Mouse (Mus musculus) erythroblast, embryonic 14.5 days (primary cell): ENCODE measurements around the gene Rab7b. TPM values are rescaled to one million over a fixed set of nuclear protein-coding genes. Genes with fewer than 3 reads are reported as not detected.

Experiments
- H3K27me3 ChIP-seq: 2 replicates; pipeline ENCODE4 v1.6.1; 2012; ENCODE audit warnings: inconsistent platforms; ENCODE audit not compliant: control insufficient read depth
- H3K36me3 ChIP-seq: 2 replicates; pipeline ENCODE4 v1.6.1; 2012; ENCODE audit warnings: mild to moderate bottlenecking, inconsistent platforms; ENCODE audit not compliant: control insufficient read depth
- H3K4me1 ChIP-seq: 2 replicates; pipeline ENCODE4 v1.6.1; 2012; ENCODE audit warnings: inconsistent platforms; ENCODE audit not compliant: control insufficient read depth
- H3K4me3 ChIP-seq: replicated peaks from 2 replicates; pipeline ENCODE3; 2012; ENCODE audit warnings: moderate library complexity, mild to moderate bottlenecking, inconsistent platforms
- H3K9me3 ChIP-seq: 2 replicates; pipeline ENCODE4 v1.6.1; 2012; ENCODE audit warnings: low read length, inconsistent platforms, mixed read lengths; ENCODE audit not compliant: control insufficient read depth
- GATA1 ChIP-seq: IDR thresholded peaks from 2 replicates; pipeline ENCODE4 v1.6.1; 2012; ENCODE audit warnings: low read length, inconsistent platforms, mixed read lengths
- TAL1 ChIP-seq: IDR thresholded peaks from 3 replicates; pipeline ENCODE4 v1.6.1; 2012; ENCODE audit warnings: low read length, inconsistent platforms, mixed read lengths
- polyA plus RNA-seq: library from polyadenylated mRNA; stranded (reverse); fragments of >175 nt; gene quantifications from 2 replicates; pipeline ENCODE4 v1.2.3, GENCODE M21; 2012

Rab7b gene
- polyA plus RNA-seq, 1 experiment = not detected

GRCm38 (mm10) chr1:131758796-131759195 is 70.3 kb downstream of the Rab7b start:
- peaks cover 5% of the 10 kb centered on the region for H3K4me1 ChIP-seq
- H3K27me3 ChIP-seq = no peaks in the 10 kb centered on the region
- H3K9me3 ChIP-seq = no peaks in the 10 kb centered on the region

GRCm38 (mm10) chr1:131759667-131760427 is 71.4 kb downstream of the Rab7b start:
- no peaks in the 10 kb centered on the region for H3K36me3 ChIP-seq
- no peaks in the 10 kb centered on the region for H3K27me3 ChIP-seq
- no peaks in the 10 kb centered on the region for H3K9me3 ChIP-seq
- TF ChIP-seq GATA1 (no peak), TAL1 (no peak)
- no peak overlapping the region for H3K4me3 ChIP-seq
- no peaks in the 10 kb centered on the region for H3K4me1 ChIP-seq

More at GRCm38 (mm10) chr1:131758796-131759195, 70.3 kb downstream of the Rab7b start:
- Histone ChIP-seq H3K36me3 (no peaks in the 10 kb centered on the region), H3K4me3 (no peak overlapping the region)
- TF ChIP-seq GATA1 (no peak), TAL1 (no peak)

- Histone ChIP-seq H3K4me3 (no peak overlapping the region), H3K4me1 (no peaks in the 10 kb centered on the region), H3K36me3 (no peaks in the 10 kb centered on the region), H3K9me3 (no peaks in the 10 kb centered on the region), H3K27me3 (no peaks in the 10 kb centered on the region)
- TF ChIP-seq TAL1 (no peak), GATA1 (no peak)
Observed at GRCm38 (mm10) chr1:131760428-131760820, 71.9 kb downstream of the Rab7b start.

- Histone ChIP-seq H3K9me3 (no peaks in the 10 kb centered on the region), H3K27me3 (no peaks in the 10 kb centered on the region), H3K4me1 (no peaks in the 10 kb centered on the region), H3K4me3 (no peak overlapping the region), H3K36me3 (no peaks in the 10 kb centered on the region)
- no peak for TF ChIP-seq TAL1
- TF ChIP-seq GATA1 = no peak
Observed at GRCm38 (mm10) chr1:131761079-131761831, 72.8 kb downstream of the Rab7b start.

- Histone ChIP-seq H3K9me3 (no peaks in the 10 kb centered on the region), H3K36me3 (no peaks in the 10 kb centered on the region), H3K4me3 (no peak overlapping the region), H3K4me1 (no peaks in the 10 kb centered on the region), H3K27me3 (no peaks in the 10 kb centered on the region)
- TF ChIP-seq TAL1 (no peak), GATA1 (no peak)
Observed at GRCm38 (mm10) chr1:131763683-131764082, 75.2 kb downstream of the Rab7b start.

GRCm38 (mm10) chr1:131764581-131765338 is 76.3 kb downstream of the Rab7b start:
- Histone ChIP-seq H3K36me3 (no peaks in the 10 kb centered on the region), H3K9me3 (no peaks in the 10 kb centered on the region), H3K27me3 (no peaks in the 10 kb centered on the region), H3K4me1 (no peaks in the 10 kb centered on the region), H3K4me3 (no peak overlapping the region)
- TF ChIP-seq GATA1 (no peak), TAL1 (no peak)

Other genes with a start within 250 kb of the Rab7b start
- 0.37 and 0.38 TPM in 2 replicates for gene Srgap2, start 161.3 kb upstream of the Rab7b start, polyA plus RNA-seq
- gene Fam72a, start 160.8 kb upstream of the Rab7b start, polyA plus RNA-seq = 0.11 and 0.15 TPM in 2 replicates
- not detected in 2 replicates for gene Avpr1b, start 89.5 kb upstream of the Rab7b start, polyA plus RNA-seq
- 13.6 and 33.2 TPM in 2 replicates for gene Ctse, start 50.4 kb upstream of the Rab7b start, polyA plus RNA-seq
- not detected in 2 replicates for gene Slc26a9, start 55.3 kb downstream of the Rab7b start, polyA plus RNA-seq
- gene Pm20d1, start 108.7 kb downstream of the Rab7b start, polyA plus RNA-seq = not detected in 2 replicates
- 0.06 and 0.17 TPM in 2 replicates for gene Slc41a1, start 138.8 kb downstream of the Rab7b start, polyA plus RNA-seq
- 0.15 and 0.17 TPM in 2 replicates for gene Rab29, start 178.5 kb downstream of the Rab7b start, polyA plus RNA-seq
- 1.1 and 1.3 TPM in 2 replicates for gene Nucks1, start 221.8 kb downstream of the Rab7b start, polyA plus RNA-seq